ENCODE assay signal across 20 mouse cellular contexts in genomic region chr15:79056601-79057000, GRCm38 (mm10). TPM values are rescaled to one million over a fixed set of nuclear protein-coding genes. Genes with fewer than 3 reads are reported as not detected.
"Had no signal": no experiment of that assay in that cellular context is flagged by ENCODE, and none has a peak within 500 bp of the region (broad histone marks: within the 10 kb centered on the region; RNA-seq: fewer than 3 reads in every experiment).

No protein-coding gene starts in this region.

- H3K27ac ChIP-seq: midbrain, embryonic 10.5 days; midbrain, embryonic 12.5 days; neural tube, embryonic 13.5 days; neural tube, embryonic 15.5 days had no signal

- H3K4me3 ChIP-seq: midbrain, embryonic 10.5 days; midbrain, embryonic 12.5 days; myocyte; neural tube, embryonic 13.5 days; neural tube, embryonic 15.5 days had no signal

- ATAC-seq: midbrain, embryonic 16.5 days had no signal

- DNase-seq: lung, embryonic 14.5 days; lung, postnatal 10 days; lung, postnatal 4 days; midbrain, embryonic 14.5 days; retina, postnatal 1 day; right cerebral cortex, adult 18-20 months; right cerebral cortex, postnatal 25 days; right cerebral cortex, postnatal 4 days; spleen, adult 18-20 months; thymus, adult 18-20 months; thymus, postnatal 14 days; thymus, postnatal 36 days had no signal

- H3K27me3 ChIP-seq: midbrain, embryonic 12.5 days; neural tube, embryonic 13.5 days; neural tube, embryonic 15.5 days had no signal

- H3K9me3 ChIP-seq: midbrain, embryonic 10.5 days; midbrain, embryonic 12.5 days; neural tube, embryonic 13.5 days; neural tube, embryonic 15.5 days had no signal

- H3K4me2 ChIP-seq: lung, embryonic 14.5 days; midbrain, embryonic 12.5 days; neural tube, embryonic 13.5 days; neural tube, embryonic 15.5 days had no signal

- H3K9ac ChIP-seq: lung, embryonic 14.5 days; midbrain, embryonic 12.5 days; neural tube, embryonic 13.5 days; neural tube, embryonic 15.5 days had no signal

RNA-seq across cellular contexts. Expression of gene Galr3, which starts 14.9 kb away (rescaled TPM):
- polyA plus RNA-seq: lung, embryonic 14.5 days; lung, embryonic 16.5 days; midbrain, embryonic 10.5 days; midbrain, embryonic 12.5 days; midbrain, embryonic 14.5 days; midbrain, embryonic 16.5 days; neural tube, embryonic 11.5 days; neural tube, embryonic 13.5 days had no signal
